Mouse (Mus musculus) liver, adult 2 months (tissue): ENCODE results near the gene Cacna1c.

ENCODE experiments used
- CTCF ChIP-seq: fragments of 200-500 bp; IDR thresholded peaks from 2 replicates; pipeline ENCODE4 v1.5.1; 2011; ENCODE audit warnings: low read depth, low read length, control low read depth
- POLR2A ChIP-seq: fragments of 200-500 bp; IDR thresholded peaks from 2 replicates; pipeline ENCODE4 v1.6.1; 2011; ENCODE audit warnings: low read length, control low read depth; ENCODE audit not compliant: insufficient read depth; ENCODE audit errors: extremely low read depth

GRCm38 (mm10) chr6:118937536-118937935 lies 258.7 kb downstream of the Cacna1c start:
- TF ChIP-seq POLR2A: no peak
- no peak for TF ChIP-seq CTCF
